Comparison of ENCODE assay signal across 13 mouse cellular contexts in the genomic region with DNA sequence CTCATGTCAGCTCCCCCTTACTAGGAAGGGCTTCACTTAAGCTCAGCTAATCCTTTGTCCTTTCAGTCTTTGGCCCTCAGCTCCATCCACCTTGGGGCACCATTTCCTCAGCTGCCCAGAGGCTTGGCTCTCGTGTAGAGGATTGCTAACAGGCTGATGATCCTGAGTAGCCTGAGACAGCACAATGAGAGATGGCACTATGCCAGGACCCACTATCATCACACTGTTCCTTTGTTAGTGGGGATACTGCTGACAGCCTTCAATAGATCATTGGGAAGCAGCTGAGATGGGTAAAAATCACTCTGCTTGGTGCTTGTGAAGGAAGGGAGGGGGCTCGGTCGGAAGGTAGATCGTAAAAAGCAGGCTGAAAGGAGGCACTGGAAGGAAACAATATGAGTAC.
DNase-seq lines count a peak whose midpoint lies in the region; ATAC-seq lines count a peak whose summit lies in the region.
"Had no signal": no experiment of that assay in that cellular context is flagged by ENCODE, and none has a peak within 500 bp of the region (broad histone marks: within the 10 kb centered on the region; RNA-seq: fewer than 3 reads in every experiment).

No protein-coding gene starts in this region.

- H3K9ac ChIP-seq in neural tube, embryonic 12.5 days = no peak overlapping the region
- H3K9ac ChIP-seq in hindbrain, embryonic 15.5 days = no peak overlapping the region
- no peak overlapping the region for H3K9ac ChIP-seq in neural tube, embryonic 15.5 days (replicated peaks)
- H3K9ac ChIP-seq: embryonic facial prominence, embryonic 12.5 days had no signal

- peak; percentile 21 to 25 for DNase-seq in layer of hippocampus, adult 8-10 months (ENCODE audit: low spot score in 2 of 2)
- no peak for DNase-seq in layer of hippocampus, postnatal 14 days (ENCODE audit: low spot score in 2 of 2)
- no peak for DNase-seq in neural tube, embryonic 10.5 days (ENCODE audit: extremely low spot score, low spot score)
- no peak for DNase-seq in right cerebral cortex, adult 2 months (ENCODE audit: low spot score in 2 of 2)
- DNase-seq: adrenal gland, adult 2 months; gastrocnemius, postnatal 14 days; thymus, adult 18-20 months had no signal

- ATAC-seq in neural tube, embryonic 12.5 days (ENCODE audit: low FRiP score, low read depth) = peak; percentile 68
- 0 out of 2 replicates have a peak, but pooled peaks have one; percentile 30 for ATAC-seq in hindbrain, embryonic 15.5 days (ENCODE audit: low FRiP score, low read depth)
- ATAC-seq in neural tube, embryonic 15.5 days (ENCODE audit: low FRiP score) = no peak
- ATAC-seq: Patski had no signal

- WGBS in neural tube, embryonic 12.5 days = 31% methylated on average over 4 of the region's 4 CpGs
- 27% methylated on average over 4 of the region's 4 CpGs for WGBS in hindbrain, embryonic 15.5 days
- 11% methylated on average over 4 of the region's 4 CpGs for WGBS in neural tube, embryonic 15.5 days

- H3K4me1 ChIP-seq in neural tube, embryonic 12.5 days = peaks cover 24% of the 10 kb centered on the region
- H3K4me1 ChIP-seq in hindbrain, embryonic 15.5 days (replicated peaks) = peaks cover 9% of the 10 kb centered on the region
- H3K4me1 ChIP-seq in neural tube, embryonic 15.5 days = peaks cover 15% of the 10 kb centered on the region

- H3K9me3 ChIP-seq in neural tube, embryonic 12.5 days = no peaks in the 10 kb centered on the region; the same call in 1 of the 2 replicates
- H3K9me3 ChIP-seq in hindbrain, embryonic 15.5 days = no peaks in the 10 kb centered on the region
- no peaks in the 10 kb centered on the region for H3K9me3 ChIP-seq in neural tube, embryonic 15.5 days (replicated peaks)
- H3K9me3 ChIP-seq: embryonic facial prominence, embryonic 12.5 days; limb, embryonic 10.5 days had no signal

- no peaks in the 10 kb centered on the region for H3K36me3 ChIP-seq in neural tube, embryonic 12.5 days
- no peaks in the 10 kb centered on the region for H3K36me3 ChIP-seq in hindbrain, embryonic 15.5 days
- H3K36me3 ChIP-seq in neural tube, embryonic 15.5 days = no peaks in the 10 kb centered on the region
- H3K36me3 ChIP-seq: embryonic facial prominence, embryonic 12.5 days; limb, embryonic 10.5 days had no signal

- no peak overlapping the region for H3K4me2 ChIP-seq in neural tube, embryonic 12.5 days (replicated peaks)
- no peak overlapping the region for H3K4me2 ChIP-seq in hindbrain, embryonic 15.5 days
- H3K4me2 ChIP-seq in neural tube, embryonic 15.5 days = no peak overlapping the region
- H3K4me2 ChIP-seq: embryonic facial prominence, embryonic 12.5 days had no signal

- H3K27ac ChIP-seq in neural tube, embryonic 12.5 days = no peak overlapping the region
- peak overlapping the region; percentile 25; the same call in 1 of the 2 replicates for H3K27ac ChIP-seq in hindbrain, embryonic 15.5 days (replicated peaks)
- peak overlapping the region; percentile 23 for H3K27ac ChIP-seq in neural tube, embryonic 15.5 days (replicated peaks)
- H3K27ac ChIP-seq: embryonic facial prominence, embryonic 12.5 days; limb, embryonic 10.5 days had no signal

- H3K4me3 ChIP-seq in neural tube, embryonic 12.5 days = no peak overlapping the region
- H3K4me3 ChIP-seq in hindbrain, embryonic 15.5 days = no peak overlapping the region
- H3K4me3 ChIP-seq in neural tube, embryonic 15.5 days (replicated peaks) = no peak overlapping the region
- H3K4me3 ChIP-seq: embryonic facial prominence, embryonic 12.5 days; limb, embryonic 10.5 days had no signal

- H3K27me3 ChIP-seq in neural tube, embryonic 12.5 days (replicated peaks) = no peaks in the 10 kb centered on the region
- no peaks in the 10 kb centered on the region for H3K27me3 ChIP-seq in hindbrain, embryonic 15.5 days
- H3K27me3 ChIP-seq in neural tube, embryonic 15.5 days (replicated peaks) = no peaks in the 10 kb centered on the region
- H3K27me3 ChIP-seq: embryonic facial prominence, embryonic 12.5 days; Patski had no signal

Comparison
In these comparisons a context has a peak if more than half of its experiments do, and no peak if none do; other contexts are left out.
1. DNase-seq: peak in layer of hippocampus, adult 8-10 months (2 of 2); none in layer of hippocampus, postnatal 14 days (0 of 2), neural tube, embryonic 10.5 days (single experiment) and right cerebral cortex, adult 2 months (0 of 2).